Mouse (Mus musculus): Measurements from ENCODE around the gene Nmnat2.

DNA sequence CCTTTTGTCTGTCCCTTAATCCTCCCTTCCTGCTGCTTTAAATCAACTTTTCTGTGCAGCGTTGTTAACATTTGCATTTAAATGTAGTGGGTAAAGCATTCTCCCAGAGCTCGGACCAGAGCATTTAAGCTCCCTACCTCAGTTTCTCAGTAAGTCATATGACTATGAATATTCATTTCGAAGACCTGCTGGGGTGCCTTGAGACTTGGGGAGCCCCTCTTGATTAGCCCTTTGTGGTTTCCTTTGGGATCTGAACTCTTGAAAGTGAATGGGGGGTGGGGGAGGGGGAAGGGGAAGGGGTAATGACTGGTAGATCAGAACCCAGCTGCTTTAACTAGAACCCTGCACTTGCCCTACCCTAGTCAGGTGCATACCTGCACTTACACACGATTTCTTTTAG, 19.1 kb downstream of the Nmnat2 start:
- TF ChIP-seq HCFC1 (IDR thresholded peaks at IDR 0.05; ENCODE audit: low read depth, low read length) (no peak), TBP (IDR thresholded peaks at IDR 0.05; ENCODE audit: low read depth, low read length) (no peak), EP300 (IDR thresholded peaks at IDR 0.05; ENCODE audit: low read depth in 1 of 2, low read length in 2 of 2) (no peak), MYC (IDR thresholded peaks at IDR 0.05; ENCODE audit: low read depth, low read length) (no peak), ELF1 (IDR thresholded peaks at IDR 0.05; ENCODE audit: low read depth, low read length) (no peak), POLR2A (IDR thresholded peaks at IDR 0.05; ENCODE audit: control insufficient read depth in 1 of 2, insufficient read depth in 1 of 2, low read depth in 1 of 2, low read length in 2 of 2, poor library complexity in 1 of 2) (no peak), POLR2AphosphoS2 (IDR thresholded peaks at IDR 0.05; ENCODE audit: low read length) (no peak), TCF12 (IDR thresholded peaks at IDR 0.05; ENCODE audit: low read depth, low read length) (no peak), USF1 (IDR thresholded peaks at IDR 0.05; ENCODE audit: low read depth, low read length) (no peak), GATA1 (IDR thresholded peaks at IDR 0.05; ENCODE audit: low read depth, low read length) (no peak), ZKSCAN1 (IDR thresholded peaks at IDR 0.05; ENCODE audit: low read depth, low read length) (no peak), CTCF (IDR thresholded peaks at IDR 0.05 in 2 of 3, conservative IDR thresholded peaks at IDR 0.05 in 1 of 3; ENCODE audit: control insufficient read depth in 1 of 3, insufficient read depth in 1 of 3, low read depth in 2 of 3, low read length in 3 of 3, poor library complexity in 1 of 3, severe bottlenecking in 1 of 3) (no peak)

Measured in MEL (cell line).